Mouse (Mus musculus) E14TG2a.4 (cell line): Measurements from ENCODE around the gene Dph6.

Source experiments
- CTCF ChIP-seq: conservative IDR thresholded peaks from 2 replicates; pipeline ENCODE4 v1.5.1; 2014; ENCODE audit warnings: low read length
- NANOG ChIP-seq: IDR thresholded peaks from 2 replicates; pipeline ENCODE4 v1.6.1; 2014; ENCODE audit warnings: borderline replicate concordance, low read length, mixed read lengths
- POU5F1 ChIP-seq: IDR thresholded peaks from 2 replicates; pipeline ENCODE4 v1.6.1; 2014; ENCODE audit warnings: low read length, borderline replicate concordance

DNA sequence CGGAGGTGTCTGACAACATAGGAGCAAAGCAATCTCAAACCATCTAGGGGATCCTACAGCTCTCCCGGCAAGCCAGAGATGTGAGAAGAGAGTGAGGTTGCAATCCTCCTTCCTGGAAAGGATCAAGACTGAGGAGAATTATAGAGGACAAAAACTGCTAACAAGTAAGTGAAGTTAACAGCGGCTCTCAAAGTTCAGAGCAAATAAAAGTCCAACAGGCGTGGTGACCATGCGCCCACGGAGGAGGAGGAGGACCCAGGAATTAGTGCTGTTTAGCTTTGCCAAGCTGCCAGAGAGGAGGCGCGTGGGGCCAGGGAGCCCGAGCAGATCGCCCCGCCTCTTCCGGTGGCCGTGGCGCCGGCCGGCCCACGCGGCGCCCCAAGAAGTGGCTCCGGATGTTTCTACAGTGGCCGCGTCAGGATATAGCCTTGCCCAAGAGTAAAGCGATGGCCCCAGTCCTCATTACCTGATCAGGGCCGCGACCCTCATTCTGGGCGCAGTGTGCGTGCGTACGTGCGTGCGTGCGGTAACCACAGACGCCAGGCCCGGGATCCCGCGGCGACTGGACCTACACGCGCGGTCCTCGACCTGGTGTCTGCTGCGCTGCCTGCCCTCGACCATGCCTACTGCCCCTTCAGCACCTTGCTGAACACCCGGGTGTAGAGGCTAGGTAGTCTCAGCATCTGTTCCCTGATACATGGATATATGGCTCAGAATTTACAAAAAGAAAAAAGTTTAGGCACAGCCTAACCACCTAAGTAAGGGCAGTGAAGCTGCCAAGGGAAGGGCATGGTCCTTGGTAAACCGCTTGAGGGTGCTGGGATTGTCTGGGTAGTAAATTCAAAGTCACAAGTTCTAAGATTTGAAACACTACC, at the start of gene Dph6:
- TF ChIP-seq CTCF (no peak), NANOG (no peak), POU5F1 (no peak)
